Mouse (Mus musculus): ENCODE data around the gene Stard5.

The Stard5 gene

GRCm38 (mm10) chr7:83661763-83662162 is 30.0 kb downstream of the Stard5 start:
- in situ Hi-C loops (cut with MboI, MseI) = no loop called here

- in situ Hi-C loops (cut with MboI, MseI) = no loop called here
Measured at GRCm38 (mm10) chr7:83662711-83663375, 31.1 kb downstream of the Stard5 start.

GRCm38 (mm10) chr7:83666087-83666595 is 34.4 kb downstream of the Stard5 start:
- in situ Hi-C loops (cut with MboI, MseI) = no loop called here

- in situ Hi-C loops (cut with MboI, MseI) = no loop called here
Measured at GRCm38 (mm10) chr7:83667936-83668645, 36.3 kb downstream of the Stard5 start.

- in situ Hi-C loops (cut with MboI, MseI) = no loop called here
Measured at GRCm38 (mm10) chr7:83668724-83669123, 37.0 kb downstream of the Stard5 start.

GRCm38 (mm10) chr7:83671573-83671972 is 39.8 kb downstream of the Stard5 start:
- in situ Hi-C loops (cut with MboI, MseI) = no loop called here

GRCm38 (mm10) chr7:83675545-83676254 is 43.9 kb downstream of the Stard5 start:
- in situ Hi-C loops (cut with MboI, MseI) = no loop called here

- in situ Hi-C loops (cut with MboI, MseI) = no loop called here
Measured at GRCm38 (mm10) chr7:83677296-83677695, 45.5 kb downstream of the Stard5 start.

- in situ Hi-C loops (cut with MboI, MseI) = no loop called here
Measured at GRCm38 (mm10) chr7:83678506-83678905, 46.7 kb downstream of the Stard5 start.

GRCm38 (mm10) chr7:83682640-83683274 is 51.0 kb downstream of the Stard5 start:
- in situ Hi-C loops (cut with MboI, MseI) = loop anchor here (5.0 kb wide), 1 partner anchor 110 kb away; no protein-coding TSS in a partner anchor

- in situ Hi-C loops (cut with MboI, MseI) = no loop called here
Measured at GRCm38 (mm10) chr7:83695449-83696212, 63.9 kb downstream of the Stard5 start.

GRCm38 (mm10) chr7:83699066-83699745 is 67.4 kb downstream of the Stard5 start:
- in situ Hi-C loops (cut with MboI, MseI) = no loop called here

Measured in T-helper 2 cell (primary cell).